Mouse (Mus musculus): ENCODE results near the gene Cldn12.

- TF ChIP-seq HCFC1 (IDR thresholded peaks at IDR 0.05; ENCODE audit: borderline replicate concordance, insufficient read depth, low read length) (no peak), CHD2 (IDR thresholded peaks at IDR 0.05; ENCODE audit: low read depth, low read length) (no peak), ZC3H11A (IDR thresholded peaks at IDR 0.05; ENCODE audit: borderline replicate concordance, low read depth, low read length) (no peak), MAFK (IDR thresholded peaks at IDR 0.05; ENCODE audit: insufficient read depth, low read depth, low read length) (no peak)
Measured at GRCm38 (mm10) chr5:5539771-5540170, 25.0 kb upstream of the Cldn12 start.
